Mouse (Mus musculus) cerebellum, adult 2 months (tissue): ENCODE measurements at regions not wholly inside any gene's neighbourhood (a gene's known extent, or its start where the extent isn't known, plus 50 kb on each side); places are given as distances from the start of the nearest gene placed in this dataset.

Experiments used
- CTCF ChIP-seq: fragments of 200-500 bp; IDR thresholded peaks from 2 replicates; pipeline ENCODE4 v1.5.1; 2011; ENCODE audit warnings: low read depth, mild to moderate bottlenecking, control low read depth, low read length, moderate library complexity, borderline replicate concordance; ENCODE audit not compliant: insufficient read depth
- POLR2A ChIP-seq: fragments of 200-500 bp; IDR thresholded peaks from 2 replicates; pipeline ENCODE4 v1.6.1; 2011; ENCODE audit warnings: low read length, control low read depth, borderline replicate concordance; ENCODE audit not compliant: insufficient read depth

DNA sequence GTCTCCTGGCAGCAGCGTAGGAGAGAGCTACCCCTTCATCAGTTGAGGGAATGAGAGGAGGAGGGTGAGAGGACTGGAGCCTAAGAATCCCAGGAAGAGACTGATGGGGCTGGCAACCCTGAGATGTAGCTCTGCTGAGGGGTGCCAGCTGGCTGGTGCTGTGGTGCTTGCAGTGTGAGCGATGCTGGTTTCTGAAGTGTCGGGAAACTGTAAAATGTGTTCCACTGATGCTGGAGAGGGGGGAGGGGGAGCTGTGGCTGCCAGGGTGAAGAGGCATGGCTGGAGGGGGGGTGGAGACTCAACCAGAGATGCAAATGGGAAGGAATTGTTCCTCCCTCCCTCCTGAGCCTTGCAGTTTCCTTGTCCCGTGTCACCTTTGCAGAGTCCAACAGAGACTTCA lies 102.0 kb upstream of the Max start:
- TF ChIP-seq POLR2A (no peak), CTCF (no peak)
